Mouse (Mus musculus) midbrain, embryonic 11.5 days (tissue): ENCODE measurements at regions not wholly inside any gene's neighbourhood (a gene's known extent, or its start where the extent isn't known, plus 50 kb on each side); places are given as distances from the start of the nearest gene placed in this dataset.

Source experiments
- ATAC-seq: fragments of 200-750 bp; cut with Nextera tagmentation; 2 replicates; pipeline ENCODE4 v1.8.0; 2017; ENCODE audit warnings: moderate TSS enrichment, moderate library complexity; ENCODE audit not compliant: low FRiP score
- DNase-seq: peaks from one replicate; pipeline ENCODE4 v3.0.0; 2015; ENCODE audit warnings: low spot score; ENCODE audit errors: missing footprints
- H3K27ac ChIP-seq: fragments of 300-500 bp; sonication (generic); 2 replicates; pipeline ENCODE4 v1.5.1; 2014; ENCODE audit warnings: low read depth, low read length
- H3K27me3 ChIP-seq: fragments of 300-500 bp; sonication (generic); 2 replicates; pipeline ENCODE4 v1.6.1; 2014; ENCODE audit warnings: mild to moderate bottlenecking, low read length, moderate library complexity, mixed read lengths; ENCODE audit not compliant: control insufficient read depth, insufficient read depth
- H3K36me3 ChIP-seq: fragments of 300-500 bp; sonication (generic); 2 replicates; pipeline ENCODE4 v1.6.1; 2014; ENCODE audit warnings: mild to moderate bottlenecking, low read length, moderate library complexity, mixed read lengths; ENCODE audit not compliant: control insufficient read depth, insufficient read depth
- H3K4me1 ChIP-seq: fragments of 300-500 bp; sonication (generic); 2 replicates; pipeline ENCODE4 v1.6.1; 2014; ENCODE audit warnings: low read length; ENCODE audit not compliant: control insufficient read depth, insufficient read depth
- H3K4me2 ChIP-seq: fragments of 300-500 bp; sonication (generic); 2 replicates; pipeline ENCODE4 v1.6.1; 2014; ENCODE audit warnings: mild to moderate bottlenecking, moderate library complexity
- H3K4me3 ChIP-seq: fragments of 300-500 bp; sonication (generic); 2 replicates; pipeline ENCODE4 v1.5.1; 2014; ENCODE audit warnings: low read depth, low read length
- H3K9ac ChIP-seq: fragments of 300-500 bp; sonication (generic); 2 replicates; pipeline ENCODE4 v1.6.1; 2014; ENCODE audit warnings: low read length
- H3K9me3 ChIP-seq: fragments of 300-500 bp; sonication (generic); 2 replicates; pipeline ENCODE4 v1.6.1; 2016; ENCODE audit warnings: low read length; ENCODE audit not compliant: control insufficient read depth
- WGBS: fragments of 180-500 bp; shearing (Covaris S2); extraction: QIAGEN DNeasy Blood & Tissue Kit; methylation state at CpG from one replicate; pipeline ENCODE4 v1.1.7; 2014; 5-methylcytosine and 5-hydroxymethylcytosine counted together

DNA sequence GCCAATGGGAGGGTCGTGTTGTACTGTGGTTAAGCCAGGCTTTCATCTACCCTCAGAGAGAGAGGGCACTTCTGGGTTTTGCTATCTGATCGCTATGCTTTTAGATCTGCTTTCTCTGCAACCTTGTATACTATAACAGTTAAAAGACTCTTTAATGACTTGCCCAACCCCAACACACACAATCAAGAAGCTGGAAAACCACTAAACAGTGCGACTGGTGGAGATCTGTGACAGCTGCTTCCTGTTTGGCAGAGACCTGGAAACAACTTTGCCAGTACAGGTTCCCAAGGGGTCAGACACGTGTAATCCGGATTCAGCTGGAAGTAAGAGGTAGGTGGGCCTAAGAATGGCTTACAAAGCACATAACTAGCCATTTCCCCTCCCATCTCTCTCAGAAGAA lies 208.6 kb upstream of the Amigo2 start:
- H3K27ac ChIP-seq = no peak overlapping the region
- no peak for DNase-seq
- WGBS = 76% methylated on average over 5 of the region's 5 CpGs

DNA sequence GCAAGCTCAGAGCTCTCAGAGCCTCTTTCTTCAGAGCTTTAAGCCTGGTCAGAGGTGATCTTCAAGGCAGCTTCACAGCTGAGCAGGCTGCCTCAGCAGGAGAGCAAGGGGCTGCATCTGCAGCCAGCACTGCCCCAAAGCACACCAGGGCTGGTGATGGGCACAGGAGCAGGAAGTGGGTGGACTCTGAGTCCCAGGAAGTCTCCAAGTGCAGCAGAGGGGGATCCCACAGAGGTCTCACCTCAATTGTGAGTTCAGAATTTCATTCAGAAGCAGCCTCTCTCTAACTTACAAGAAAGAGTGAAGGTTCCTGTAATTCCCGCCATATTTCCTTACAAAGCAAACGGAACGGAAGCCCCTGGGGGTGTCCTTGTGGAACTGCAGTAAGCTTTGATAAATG lies 202.6 kb upstream of the Amigo2 start:
- Histone ChIP-seq H3K4me1 (no peaks in the 10 kb centered on the region), H3K36me3 (no peaks in the 10 kb centered on the region), H3K27ac (no peak overlapping the region), H3K4me2 (no peak overlapping the region), H3K4me3 (no peak overlapping the region), H3K27me3 (no peaks in the 10 kb centered on the region), H3K9me3 (no peaks in the 10 kb centered on the region), H3K9ac (no peak overlapping the region)
- DNase-seq (no peak), ATAC-seq (no peak)
- 87% methylated on average over 3 of the region's 3 CpGs for WGBS

More for the DNA sequence above, 208.6 kb upstream of the Amigo2 start:
- Histone ChIP-seq H3K4me2 (no peak overlapping the region), H3K4me3 (no peak overlapping the region), H3K4me1 (no peaks in the 10 kb centered on the region), H3K9me3 (no peaks in the 10 kb centered on the region), H3K36me3 (no peaks in the 10 kb centered on the region), H3K27me3 (no peaks in the 10 kb centered on the region), H3K9ac (no peak overlapping the region)
- ATAC-seq = no peak

DNA sequence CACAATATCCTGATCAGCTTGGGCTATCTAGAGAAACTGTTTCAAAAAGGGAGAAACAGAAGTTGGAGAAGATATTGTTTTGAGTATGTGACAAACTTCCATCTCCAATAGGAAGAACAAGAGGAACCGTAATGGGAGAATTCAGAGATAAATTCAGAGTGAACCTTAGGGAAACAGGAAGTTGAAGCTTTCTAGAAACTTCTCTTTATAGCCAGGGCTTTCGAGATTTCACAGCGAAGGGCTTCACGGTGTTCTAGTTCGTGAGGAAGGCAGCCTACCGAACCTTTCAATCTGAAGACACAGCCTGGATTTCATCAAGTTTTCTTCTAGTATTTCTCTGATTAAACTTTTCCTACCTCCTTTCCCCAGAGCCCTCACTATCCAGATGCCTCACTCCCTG lies 201.9 kb upstream of the Amigo2 start:
- H3K4me2 ChIP-seq = no peak overlapping the region
- ATAC-seq (no peak), DNase-seq (no peak)
- H3K27ac ChIP-seq = no peak overlapping the region
- no peaks in the 10 kb centered on the region for H3K4me1 ChIP-seq
- H3K4me3 ChIP-seq = no peak overlapping the region
- no peak overlapping the region for H3K9ac ChIP-seq
- no peaks in the 10 kb centered on the region for H3K36me3 ChIP-seq
- 93% methylated on average over 6 of the region's 6 CpGs for WGBS
- H3K27me3 ChIP-seq = no peaks in the 10 kb centered on the region
- no peaks in the 10 kb centered on the region for H3K9me3 ChIP-seq

DNA sequence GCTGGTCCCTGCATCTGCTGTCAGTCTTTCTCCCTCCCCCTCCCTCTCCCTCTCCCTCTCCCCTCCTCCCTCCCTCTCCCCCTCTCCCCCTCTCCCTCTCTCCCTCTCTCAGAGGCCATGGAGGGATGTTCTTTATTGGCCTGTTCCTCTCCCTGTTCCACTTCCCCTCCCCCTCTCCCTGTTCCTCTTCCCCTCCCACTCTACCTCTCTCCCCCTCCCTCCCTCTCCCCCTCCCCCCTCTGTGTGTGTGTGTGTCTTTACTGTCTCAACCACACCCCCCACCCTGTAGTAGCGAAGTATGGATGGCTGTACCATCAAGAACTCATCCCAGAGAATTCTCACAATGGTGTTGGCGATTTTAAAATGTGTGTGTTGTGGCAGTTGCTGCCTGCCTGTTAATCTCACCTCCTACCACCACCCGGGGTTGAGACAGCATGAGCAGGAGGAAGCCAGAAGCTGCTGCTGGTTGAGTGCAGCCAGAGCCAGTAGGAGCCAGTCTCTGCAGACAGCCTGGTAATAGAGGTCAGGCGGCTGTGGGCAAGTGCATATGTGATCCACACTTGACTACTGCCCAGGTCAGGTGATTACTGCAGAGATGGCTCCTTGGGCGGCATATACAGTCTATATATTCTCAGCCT lies 201.3 kb upstream of the Amigo2 start:
- no peak for ATAC-seq
- H3K9me3 ChIP-seq = no peaks in the 10 kb centered on the region
- H3K27me3 ChIP-seq = no peaks in the 10 kb centered on the region
- 73% methylated on average over 5 of the region's 5 CpGs for WGBS
- H3K4me3 ChIP-seq = no peak overlapping the region
- no peak overlapping the region for H3K4me2 ChIP-seq
- H3K4me1 ChIP-seq = no peaks in the 10 kb centered on the region
- no peak for DNase-seq
- no peak overlapping the region for H3K27ac ChIP-seq
- H3K9ac ChIP-seq = no peak overlapping the region
- no peaks in the 10 kb centered on the region for H3K36me3 ChIP-seq

DNA sequence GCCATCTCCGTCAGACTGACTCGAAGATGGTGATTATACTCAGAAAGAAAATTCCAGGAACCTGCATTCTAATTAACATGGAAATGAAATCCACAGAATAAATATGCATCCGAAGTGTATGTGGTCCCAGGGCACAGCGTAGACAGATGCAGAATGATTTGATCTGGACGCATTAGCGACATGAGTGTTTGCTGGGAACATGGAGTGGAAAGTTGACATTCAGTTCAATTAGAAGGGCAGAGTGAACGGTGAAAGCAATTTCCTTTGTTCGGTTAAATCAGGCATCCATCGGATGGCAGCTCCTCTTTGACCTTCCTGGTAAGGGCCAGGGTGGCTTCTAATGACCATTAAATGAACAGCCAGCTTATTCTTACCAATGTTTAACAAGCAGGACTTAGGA lies 199.1 kb upstream of the Amigo2 start:
- no peak for ATAC-seq
- WGBS = 73% methylated on average over 9 of the region's 9 CpGs
- no peaks in the 10 kb centered on the region for H3K4me1 ChIP-seq
- no peaks in the 10 kb centered on the region for H3K36me3 ChIP-seq
- peak; percentile 84 for DNase-seq
- H3K27ac ChIP-seq = no peak overlapping the region
- H3K9me3 ChIP-seq = no peaks in the 10 kb centered on the region
- H3K27me3 ChIP-seq = no peaks in the 10 kb centered on the region
- H3K9ac ChIP-seq = no peak overlapping the region
- H3K4me3 ChIP-seq = no peak overlapping the region
- H3K4me2 ChIP-seq = no peak overlapping the region

DNA sequence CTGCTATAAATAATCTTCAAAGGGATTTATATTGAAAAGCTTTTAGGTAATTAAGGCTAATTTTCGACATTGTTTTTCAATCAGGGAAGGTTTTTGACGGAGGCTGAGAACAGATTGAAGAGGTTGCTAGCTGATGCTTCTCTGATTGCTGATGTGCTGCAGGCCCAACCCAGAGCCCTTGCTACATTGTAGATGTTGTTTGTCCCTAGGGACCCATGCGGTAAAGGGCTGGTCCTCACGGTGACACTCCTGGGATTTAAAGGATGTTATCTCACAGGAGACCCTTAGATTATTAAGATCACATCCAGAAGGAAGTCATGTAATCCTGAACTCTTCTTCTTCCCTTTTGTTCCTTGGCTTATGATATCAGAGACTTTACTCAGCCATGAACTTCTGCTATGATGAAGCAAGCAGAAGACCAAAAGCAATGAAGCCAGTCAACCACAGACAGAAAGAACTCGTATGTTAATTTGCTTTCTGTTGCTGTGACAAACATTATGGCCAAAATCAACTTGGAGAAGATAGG lies 191.2 kb upstream of the Amigo2 start:
- Histone ChIP-seq H3K36me3 (no peaks in the 10 kb centered on the region), H3K27me3 (no peaks in the 10 kb centered on the region), H3K4me3 (no peak overlapping the region), H3K9ac (no peak overlapping the region), H3K4me1 (no peaks in the 10 kb centered on the region), H3K27ac (no peak overlapping the region), H3K9me3 (no peaks in the 10 kb centered on the region), H3K4me2 (no peak overlapping the region)
- WGBS = 87% methylated on average over 5 of the region's 5 CpGs
- ATAC-seq (no peak), DNase-seq (peak; percentile 51)
